Mouse (Mus musculus): ENCODE results near the gene Gps1.

- TF ChIP-seq GABPA (IDR thresholded peaks at IDR 0.05; ENCODE audit: insufficient replicate concordance, low read depth, low read length) (no peak; the same call in 1 of the 2 replicates), POLR2A (IDR thresholded peaks at IDR 0.05; ENCODE audit: low read depth, low read length) (peak; percentile 68)
Measured at GRCm38 (mm10) chr11:120784064-120784791, at the start of gene Gps1, which contains the start of gene Rfng.

Data from CH12.LX (cell line).